In genomic region chr9:45048511-45048910, GRCm38 (mm10) we compare ENCODE assay signal across 8 mouse cellular contexts. TPM values are rescaled to one million over a fixed set of nuclear protein-coding genes. Genes with fewer than 3 reads are reported as not detected.
DNase-seq lines count a peak whose midpoint lies in the region.

No protein-coding gene starts in this region.

- DNase-seq in adrenal gland, postnatal 14 days: peak; percentile 11
- DNase-seq in adrenal gland, adult 18-20 months (ENCODE audit: low spot score in 2 of 2): no peak
- peak; percentile 14 to 39 for DNase-seq in left cerebral cortex, postnatal 25 days (ENCODE audit: low spot score in 2 of 2)
- DNase-seq in left cerebral cortex, adult 8-10 months (ENCODE audit: low spot score in 2 of 2): no peak
- peak; percentile 58 for DNase-seq in ES-CJ7 (ENCODE audit: low read depth, low spot score)
- peak; percentile 77 for DNase-seq in embryo, embryonic 10.5 days (ENCODE audit: low spot score)
- DNase-seq in retina, embryonic 14.5 days (ENCODE audit: low spot score): peak; percentile 69
- no peak for DNase-seq in right cerebral cortex, postnatal 14 days

- intact Hi-C loops in left cerebral cortex, postnatal 25 days (cut with DNase I): loop anchor here (5.0 kb wide), 1 partner anchor 99 kb away; no protein-coding TSS in a partner anchor

RNA-seq across cellular contexts. Expression of gene Mpzl3, which starts 6.5 kb away (rescaled TPM):
- total RNA-seq in adrenal gland, postnatal 14 days (2021): 5.2 and 7.7 TPM in 2 replicates
- total RNA-seq in adrenal gland, adult 18-20 months (2021): 1 to 10 TPM; 7.3 to 9.1 TPM
- total RNA-seq in left cerebral cortex, postnatal 25 days (2021): 1 to 10 TPM; 4.0 to 6.4 TPM
- total RNA-seq in left cerebral cortex, adult 8-10 months (2022): 1 to 10 TPM; 4.0 to 5.7 (median 5.0) TPM

RNA-seq across cellular contexts. Expression of gene Mpzl2, which starts 8.9 kb away (rescaled TPM):
- 13.0 and 15.3 TPM in 2 replicates for total RNA-seq in adrenal gland, postnatal 14 days (2021)
- total RNA-seq in adrenal gland, adult 18-20 months (2021): 10 to 100 TPM; 10.5 to 12.9 TPM
- total RNA-seq in left cerebral cortex, postnatal 25 days (2021): 1 to 10 TPM; 1.3 to 1.9 TPM
- total RNA-seq in left cerebral cortex, adult 8-10 months (2022): 1 to 10 TPM; 1.4 to 1.8 (median 1.6) TPM

RNA-seq across cellular contexts. Expression of gene Jaml, which starts 30.5 kb away (rescaled TPM):
- total RNA-seq in adrenal gland, postnatal 14 days (2021): 1.0 and 3.4 TPM in 2 replicates
- 1 to 10 TPM; 3.3 to 6.8 TPM for total RNA-seq in adrenal gland, adult 18-20 months (2021)
- under 1 TPM; 0.87 to 0.89 TPM for total RNA-seq in left cerebral cortex, postnatal 25 days (2021)
- total RNA-seq in left cerebral cortex, adult 8-10 months (2022): 1 to 10 TPM in 2 of 4 experiments, under 1 TPM in 1, not detected in 1; 0.74 to 1.5 (median 1.4) TPM

RNA-seq across cellular contexts. Expression of gene Cd3e, which starts 39.1 kb away (rescaled TPM):
- 1.8 and 19.1 TPM in 2 replicates for total RNA-seq in adrenal gland, postnatal 14 days (2021)
- 1 to 10 TPM in 1 of 2 experiments, under 1 TPM in 1; 0.27 to 2.0 TPM for total RNA-seq in adrenal gland, adult 18-20 months (2021)
- total RNA-seq in left cerebral cortex, postnatal 25 days (2021): not detected
- under 1 TPM in 1 of 4 experiments, not detected in 3; 0.19 TPM for total RNA-seq in left cerebral cortex, adult 8-10 months (2022)

Comparison
In these comparisons a context has a peak if more than half of its experiments do, and no peak if none do; other contexts are left out.
1. DNase-seq: peak in adrenal gland, postnatal 14 days (single experiment), left cerebral cortex, postnatal 25 days (2 of 2), ES-CJ7 (single experiment), embryo, embryonic 10.5 days (single experiment) and retina, embryonic 14.5 days (single experiment); none in adrenal gland, adult 18-20 months (0 of 2), left cerebral cortex, adult 8-10 months (0 of 2) and right cerebral cortex, postnatal 14 days (single experiment).